Mouse (Mus musculus): ENCODE measurements around the gene Timp3. TPM values are rescaled to one million over a fixed set of nuclear protein-coding genes. Genes with fewer than 3 reads are reported as not detected.

The Timp3 gene
- polyA plus RNA-seq (2014; fragmentation: Nextera tagmentation; extraction: Ambion mirVana) = 50.9 and 53.9 TPM in 2 replicates

DNA sequence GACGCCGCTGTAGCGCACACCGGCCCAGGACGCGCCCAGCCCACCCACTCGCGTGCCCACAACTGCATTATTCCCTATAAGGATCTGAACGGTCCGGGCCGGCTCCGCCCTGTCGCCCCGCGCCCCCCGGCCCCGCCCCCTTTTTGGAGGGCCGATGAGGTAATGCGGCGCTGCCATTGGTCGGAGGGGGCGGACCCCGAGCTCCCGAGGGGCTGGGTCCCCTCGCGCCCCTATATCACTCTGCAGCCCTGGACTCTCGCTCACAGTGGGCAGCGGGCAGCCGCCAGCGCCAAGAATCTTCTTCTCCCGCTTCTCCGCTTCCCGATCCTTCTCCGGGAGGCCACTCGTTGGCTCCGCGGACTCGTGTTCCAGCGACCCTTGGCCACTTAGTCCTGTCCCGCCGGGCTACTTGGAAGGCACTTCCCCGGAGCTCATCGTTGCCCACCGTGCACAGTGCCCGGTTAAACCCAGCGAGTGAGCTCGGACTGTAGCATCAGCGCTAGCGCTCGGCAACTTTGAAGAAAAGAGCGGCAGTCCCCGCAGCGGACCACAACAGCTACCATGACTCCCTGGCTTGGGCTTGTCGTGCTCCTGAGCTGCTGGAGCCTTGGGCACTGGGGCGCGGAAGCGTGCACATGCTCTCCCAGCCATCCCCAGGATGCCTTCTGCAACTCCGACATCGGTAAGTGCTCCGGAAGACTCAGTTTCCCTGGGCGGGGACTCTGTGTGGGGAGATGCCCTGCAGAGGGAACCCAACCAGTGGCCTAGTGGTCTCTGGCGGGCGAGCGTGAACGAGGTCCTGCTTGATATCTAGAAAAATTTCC is at the start of gene Timp3:
Gene Timp3, plus strand, starts transcription at position 80 of the 824 bp plus-strand sequence.
- Histone ChIP-seq H3K27ac (replicated peaks; ENCODE audit: low read depth, low read length) (no peak within 1 kb of the TSS; the same call in 1 of the 2 replicates), H3K36me3 (ENCODE audit: control insufficient read depth, insufficient read depth, low read length) (no peaks in the 10 kb centered on the region; the same call in 1 of the 2 replicates), H3K9me3 (ENCODE audit: control insufficient read depth, low read length) (no peaks in the 10 kb centered on the region), H3K27me3 (ENCODE audit: control insufficient read depth, insufficient read depth, low read length) (no peaks in the 10 kb centered on the region), H3K4me1 (ENCODE audit: control insufficient read depth, insufficient read depth, low read length) (peaks cover 19% of the 10 kb centered on the region), H3K4me2 (ENCODE audit: low read depth, severe bottlenecking) (peak within 1 kb of the TSS; percentile 89), H3K9ac (ENCODE audit: low read length) (peak within 1 kb of the TSS; percentile 81), H3K4me3 (ENCODE audit: low read depth, low read length) (peak within 1 kb of the TSS; percentile 73)
- DNase-seq (ENCODE audit: low spot score) (peak; percentile 87), ATAC-seq (ENCODE audit: insufficient number of reproducible peaks, low FRiP score, low TSS enrichment, low read depth) (peak; percentile 80)
- WGBS = under 1% methylated on average over 63 of the region's 65 CpGs

DNA sequence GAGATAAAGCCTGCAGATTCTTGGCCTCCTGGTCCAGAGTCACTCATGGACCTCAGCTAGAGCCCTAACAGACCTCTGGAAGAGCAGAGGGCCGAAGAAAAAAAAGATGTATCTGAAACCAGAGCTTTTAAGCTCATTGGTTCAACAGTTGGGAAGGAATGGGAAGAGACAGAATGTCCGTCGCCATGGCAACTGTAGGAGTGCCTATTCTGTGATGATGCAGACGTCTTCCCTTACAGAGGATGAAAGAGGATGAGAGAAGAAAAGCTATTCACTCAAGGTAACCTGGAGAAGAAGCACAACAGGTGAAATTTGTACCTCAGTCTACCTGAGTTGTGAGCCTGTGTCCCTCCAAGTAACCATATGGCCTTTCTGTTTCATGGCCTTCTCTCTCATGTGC is 44.0 kb upstream of the Timp3 start:
- 59% methylated on average over 4 of the region's 4 CpGs for WGBS
- Histone ChIP-seq H3K4me3 (ENCODE audit: low read depth, low read length) (no peak overlapping the region), H3K36me3 (ENCODE audit: control insufficient read depth, insufficient read depth, low read length) (no peaks in the 10 kb centered on the region), H3K27me3 (ENCODE audit: control insufficient read depth, insufficient read depth, low read length) (no peaks in the 10 kb centered on the region), H3K27ac (replicated peaks; ENCODE audit: low read depth, low read length) (no peak overlapping the region), H3K4me1 (ENCODE audit: control insufficient read depth, insufficient read depth, low read length) (no peaks in the 10 kb centered on the region), H3K9me3 (ENCODE audit: control insufficient read depth, low read length) (no peaks in the 10 kb centered on the region), H3K9ac (ENCODE audit: low read length) (no peak overlapping the region), H3K4me2 (ENCODE audit: low read depth, severe bottlenecking) (no peak overlapping the region)
- no peak for DNase-seq (ENCODE audit: low spot score)
- no peak for ATAC-seq (ENCODE audit: insufficient number of reproducible peaks, low FRiP score, low TSS enrichment, low read depth)

GRCm38 (mm10) chr10:86257045-86257444 is 43.1 kb upstream of the Timp3 start:
- DNase-seq (ENCODE audit: low spot score) (no peak), ATAC-seq (ENCODE audit: insufficient number of reproducible peaks, low FRiP score, low TSS enrichment, low read depth) (no peak)
- no peaks in the 10 kb centered on the region for H3K27me3 ChIP-seq (ENCODE audit: control insufficient read depth, insufficient read depth, low read length)
- WGBS = 81% methylated on average over 3 of the region's 3 CpGs
- H3K9ac ChIP-seq (ENCODE audit: low read length) = no peak overlapping the region
- no peaks in the 10 kb centered on the region for H3K36me3 ChIP-seq (ENCODE audit: control insufficient read depth, insufficient read depth, low read length)
- no peaks in the 10 kb centered on the region for H3K4me1 ChIP-seq (ENCODE audit: control insufficient read depth, insufficient read depth, low read length)
- no peak overlapping the region for H3K27ac ChIP-seq (replicated peaks; ENCODE audit: low read depth, low read length)
- no peak overlapping the region for H3K4me2 ChIP-seq (ENCODE audit: low read depth, severe bottlenecking)
- no peaks in the 10 kb centered on the region for H3K9me3 ChIP-seq (ENCODE audit: control insufficient read depth, low read length)
- no peak overlapping the region for H3K4me3 ChIP-seq (ENCODE audit: low read depth, low read length)

DNA sequence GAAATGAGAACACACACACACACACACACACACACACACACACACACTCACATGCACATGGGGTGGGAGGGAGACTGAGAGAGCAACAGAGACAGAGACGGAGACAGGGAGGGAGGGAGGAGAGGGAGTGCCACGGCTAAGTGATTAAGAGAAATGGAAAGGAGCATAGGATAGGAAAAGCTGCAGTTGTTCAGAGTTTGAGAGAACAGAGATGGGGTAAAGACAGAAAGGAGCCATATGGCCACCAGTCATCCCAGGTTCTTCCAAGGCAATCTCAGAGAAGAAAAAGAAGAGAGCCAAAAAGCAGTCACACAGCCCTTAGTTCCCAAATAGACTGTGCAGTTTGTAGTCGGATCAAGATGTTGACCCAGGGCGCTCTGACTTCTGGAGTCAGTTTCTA is 42.1 kb upstream of the Timp3 start:
- no peak overlapping the region for H3K4me2 ChIP-seq (ENCODE audit: low read depth, severe bottlenecking)
- no peaks in the 10 kb centered on the region for H3K36me3 ChIP-seq (ENCODE audit: control insufficient read depth, insufficient read depth, low read length)
- H3K9me3 ChIP-seq (ENCODE audit: control insufficient read depth, low read length) = no peaks in the 10 kb centered on the region
- no peak overlapping the region for H3K27ac ChIP-seq (replicated peaks; ENCODE audit: low read depth, low read length)
- WGBS = 68% methylated on average over 4 of the region's 4 CpGs
- DNase-seq (ENCODE audit: low spot score) = no peak
- no peak overlapping the region for H3K4me3 ChIP-seq (ENCODE audit: low read depth, low read length)
- H3K9ac ChIP-seq (ENCODE audit: low read length) = no peak overlapping the region
- no peaks in the 10 kb centered on the region for H3K27me3 ChIP-seq (ENCODE audit: control insufficient read depth, insufficient read depth, low read length)
- no peaks in the 10 kb centered on the region for H3K4me1 ChIP-seq (ENCODE audit: control insufficient read depth, insufficient read depth, low read length)
- no peak for ATAC-seq (ENCODE audit: insufficient number of reproducible peaks, low FRiP score, low TSS enrichment, low read depth)

DNA sequence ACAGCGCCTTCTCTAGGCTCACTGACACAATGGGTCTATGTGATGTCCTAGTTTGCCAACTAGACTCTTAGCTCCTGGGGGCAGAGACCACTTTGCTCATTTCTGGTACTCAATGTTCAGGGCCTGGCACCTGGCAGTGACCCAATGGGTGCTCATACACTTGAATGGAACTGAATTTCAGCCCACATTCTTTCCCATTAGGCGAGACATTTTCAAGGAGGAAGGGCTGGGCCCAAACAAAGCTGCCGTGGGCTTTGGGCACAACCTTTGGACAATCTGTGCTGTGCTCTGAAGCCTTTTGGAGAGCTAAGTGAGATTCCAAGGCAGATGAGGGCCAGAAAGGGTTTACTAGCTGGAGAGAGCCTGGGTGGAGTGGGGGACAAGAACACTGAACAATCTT is 41.2 kb upstream of the Timp3 start:
- Histone ChIP-seq H3K9me3 (ENCODE audit: control insufficient read depth, low read length) (no peaks in the 10 kb centered on the region), H3K4me3 (ENCODE audit: low read depth, low read length) (no peak overlapping the region), H3K27ac (replicated peaks; ENCODE audit: low read depth, low read length) (no peak overlapping the region), H3K4me1 (ENCODE audit: control insufficient read depth, insufficient read depth, low read length) (no peaks in the 10 kb centered on the region), H3K36me3 (ENCODE audit: control insufficient read depth, insufficient read depth, low read length) (no peaks in the 10 kb centered on the region), H3K9ac (ENCODE audit: low read length) (no peak overlapping the region), H3K27me3 (ENCODE audit: control insufficient read depth, insufficient read depth, low read length) (no peaks in the 10 kb centered on the region), H3K4me2 (ENCODE audit: low read depth, severe bottlenecking) (no peak overlapping the region)
- DNase-seq (ENCODE audit: low spot score) (no peak), ATAC-seq (ENCODE audit: insufficient number of reproducible peaks, low FRiP score, low TSS enrichment, low read depth) (no peak)
- 87% methylated on average over 3 of the region's 3 CpGs for WGBS

DNA sequence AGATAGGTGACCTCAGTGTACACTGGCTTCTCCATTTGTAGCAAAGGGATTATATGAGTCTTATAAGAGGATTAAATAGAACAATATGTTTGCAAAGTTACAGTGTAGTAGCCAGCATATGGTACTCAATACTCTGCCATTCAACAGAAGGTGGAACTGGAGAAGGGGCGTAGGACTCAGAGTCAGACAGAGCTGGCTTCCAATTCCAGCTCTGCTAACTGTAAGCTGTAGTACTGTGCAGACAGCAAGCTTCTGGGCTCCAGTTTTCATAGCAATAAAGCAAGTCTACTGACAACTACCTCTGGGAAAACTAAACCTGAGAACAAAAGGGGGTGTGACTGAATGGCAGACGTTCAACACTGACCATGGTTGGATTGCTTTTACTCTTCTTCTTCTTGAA is 38.4 kb upstream of the Timp3 start:
- Histone ChIP-seq H3K9ac (ENCODE audit: low read length) (no peak overlapping the region), H3K36me3 (ENCODE audit: control insufficient read depth, insufficient read depth, low read length) (no peaks in the 10 kb centered on the region), H3K27me3 (ENCODE audit: control insufficient read depth, insufficient read depth, low read length) (no peaks in the 10 kb centered on the region), H3K4me2 (ENCODE audit: low read depth, severe bottlenecking) (no peak overlapping the region), H3K9me3 (ENCODE audit: control insufficient read depth, low read length) (no peaks in the 10 kb centered on the region), H3K27ac (replicated peaks; ENCODE audit: low read depth, low read length) (no peak overlapping the region), H3K4me1 (ENCODE audit: control insufficient read depth, insufficient read depth, low read length) (no peaks in the 10 kb centered on the region), H3K4me3 (ENCODE audit: low read depth, low read length) (no peak overlapping the region)
- 85% methylated on average over 2 of the region's 2 CpGs for WGBS
- DNase-seq (ENCODE audit: low spot score) = no peak
- no peak for ATAC-seq (ENCODE audit: insufficient number of reproducible peaks, low FRiP score, low TSS enrichment, low read depth)

DNA sequence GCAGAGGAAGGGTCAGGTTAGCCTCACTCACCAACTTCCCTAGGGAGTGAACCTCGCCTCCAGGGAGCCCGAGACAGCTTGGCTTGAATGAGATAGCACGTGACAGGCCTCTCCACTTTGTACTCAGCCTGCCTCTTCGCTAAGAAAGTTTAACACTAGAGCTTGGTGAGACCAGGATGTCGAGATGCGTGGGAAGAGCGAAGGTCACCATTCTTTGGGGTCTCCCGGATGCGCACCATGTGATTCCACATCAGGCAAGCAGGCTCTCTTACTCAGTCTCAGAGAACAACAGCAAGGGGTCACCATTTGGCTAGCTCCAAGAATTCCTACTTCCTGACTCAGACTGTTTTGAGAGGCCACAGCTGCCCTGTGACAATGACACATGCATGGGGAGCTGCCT is 35.6 kb upstream of the Timp3 start:
- Histone ChIP-seq H3K9me3 (ENCODE audit: control insufficient read depth, low read length) (no peaks in the 10 kb centered on the region), H3K27me3 (ENCODE audit: control insufficient read depth, insufficient read depth, low read length) (no peaks in the 10 kb centered on the region), H3K9ac (ENCODE audit: low read length) (no peak overlapping the region), H3K27ac (replicated peaks; ENCODE audit: low read depth, low read length) (no peak overlapping the region), H3K4me3 (ENCODE audit: low read depth, low read length) (no peak overlapping the region), H3K4me1 (ENCODE audit: control insufficient read depth, insufficient read depth, low read length) (no peaks in the 10 kb centered on the region), H3K4me2 (ENCODE audit: low read depth, severe bottlenecking) (no peak overlapping the region), H3K36me3 (ENCODE audit: control insufficient read depth, insufficient read depth, low read length) (no peaks in the 10 kb centered on the region)
- WGBS = 92% methylated on average over 9 of the region's 9 CpGs
- DNase-seq (ENCODE audit: low spot score) = no peak
- no peak for ATAC-seq (ENCODE audit: insufficient number of reproducible peaks, low FRiP score, low TSS enrichment, low read depth)

DNA sequence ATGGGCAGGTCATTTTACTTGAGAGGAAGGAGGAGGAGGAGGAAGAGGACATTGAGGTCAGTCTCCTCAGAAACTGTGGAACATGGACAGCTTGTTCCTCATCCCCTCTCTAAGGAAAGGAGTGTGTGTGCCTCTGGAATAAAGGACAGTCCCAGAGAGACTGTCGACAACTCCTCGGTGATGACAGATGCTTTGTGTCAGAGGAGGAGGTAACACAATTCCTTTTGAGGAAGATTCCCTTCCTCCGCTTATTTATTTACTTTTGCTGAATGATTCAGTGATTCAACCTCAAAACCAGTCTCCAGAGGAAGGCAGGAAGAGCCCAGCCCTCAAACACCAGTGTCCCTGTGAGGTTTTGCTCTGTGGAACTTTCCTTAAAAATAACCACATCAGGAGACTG is 29.9 kb upstream of the Timp3 start:
- Histone ChIP-seq H3K27me3 (ENCODE audit: control insufficient read depth, insufficient read depth, low read length) (no peaks in the 10 kb centered on the region), H3K9me3 (ENCODE audit: control insufficient read depth, low read length) (no peaks in the 10 kb centered on the region), H3K4me3 (ENCODE audit: low read depth, low read length) (no peak overlapping the region), H3K36me3 (ENCODE audit: control insufficient read depth, insufficient read depth, low read length) (no peaks in the 10 kb centered on the region), H3K9ac (ENCODE audit: low read length) (no peak overlapping the region), H3K4me2 (ENCODE audit: low read depth, severe bottlenecking) (no peak overlapping the region), H3K4me1 (ENCODE audit: control insufficient read depth, insufficient read depth, low read length) (peaks cover 5% of the 10 kb centered on the region), H3K27ac (replicated peaks; ENCODE audit: low read depth, low read length) (no peak overlapping the region)
- ATAC-seq (ENCODE audit: insufficient number of reproducible peaks, low FRiP score, low TSS enrichment, low read depth) (no peak), DNase-seq (ENCODE audit: low spot score) (no peak)
- 78% methylated on average over 3 of the region's 3 CpGs for WGBS

DNA sequence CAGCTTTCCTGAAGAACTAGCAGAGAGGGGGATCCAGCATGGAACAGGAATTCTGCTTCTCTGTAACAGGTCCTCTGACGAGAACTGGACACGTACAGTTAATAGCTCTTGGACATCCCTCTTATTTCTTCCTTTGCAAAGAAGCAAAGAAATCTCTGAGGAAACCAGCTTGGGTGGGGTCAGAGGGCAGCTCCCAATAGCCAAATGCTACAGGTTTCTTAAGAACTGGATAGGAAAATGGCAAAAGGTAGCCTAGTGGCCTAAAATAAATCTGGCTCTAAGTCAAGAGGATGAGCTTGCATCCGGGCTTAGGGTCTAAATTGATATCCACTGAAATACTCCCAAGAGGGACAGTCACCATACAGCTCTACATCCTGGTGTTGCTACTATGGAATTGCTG is 27.3 kb upstream of the Timp3 start:
- Histone ChIP-seq H3K36me3 (ENCODE audit: control insufficient read depth, insufficient read depth, low read length) (no peaks in the 10 kb centered on the region), H3K27me3 (ENCODE audit: control insufficient read depth, insufficient read depth, low read length) (no peaks in the 10 kb centered on the region), H3K9ac (ENCODE audit: low read length) (no peak overlapping the region), H3K9me3 (ENCODE audit: control insufficient read depth, low read length) (no peaks in the 10 kb centered on the region), H3K4me1 (ENCODE audit: control insufficient read depth, insufficient read depth, low read length) (peaks cover 5% of the 10 kb centered on the region), H3K27ac (replicated peaks; ENCODE audit: low read depth, low read length) (no peak overlapping the region), H3K4me3 (ENCODE audit: low read depth, low read length) (no peak overlapping the region), H3K4me2 (ENCODE audit: low read depth, severe bottlenecking) (no peak overlapping the region)
- ATAC-seq (ENCODE audit: insufficient number of reproducible peaks, low FRiP score, low TSS enrichment, low read depth) (no peak), DNase-seq (ENCODE audit: low spot score) (no peak)
- WGBS = 85% methylated on average over 3 of the region's 3 CpGs
